Mouse (Mus musculus) layer of hippocampus, adult 8-10 months (tissue): ENCODE data around the gene Phc3. TPM values are rescaled to one million over a fixed set of nuclear protein-coding genes. Genes with fewer than 3 reads are reported as not detected.

Experiments used
- DNase-seq, 2 experiments: peaks; one replicate each; pipeline ENCODE4 v3.0.0; 2022; ENCODE audit warnings: low spot score in 2 of 2
- total RNA-seq, 4 experiments: library from RNA; stranded (reverse); gene quantifications; 2 replicates each; pipeline ENCODE4 v1.2.4; 2022

The Phc3 gene
- total RNA-seq, 4 experiments from 2014 or later: 38.8 to 48.7 (median 45.4) TPM

DNA sequence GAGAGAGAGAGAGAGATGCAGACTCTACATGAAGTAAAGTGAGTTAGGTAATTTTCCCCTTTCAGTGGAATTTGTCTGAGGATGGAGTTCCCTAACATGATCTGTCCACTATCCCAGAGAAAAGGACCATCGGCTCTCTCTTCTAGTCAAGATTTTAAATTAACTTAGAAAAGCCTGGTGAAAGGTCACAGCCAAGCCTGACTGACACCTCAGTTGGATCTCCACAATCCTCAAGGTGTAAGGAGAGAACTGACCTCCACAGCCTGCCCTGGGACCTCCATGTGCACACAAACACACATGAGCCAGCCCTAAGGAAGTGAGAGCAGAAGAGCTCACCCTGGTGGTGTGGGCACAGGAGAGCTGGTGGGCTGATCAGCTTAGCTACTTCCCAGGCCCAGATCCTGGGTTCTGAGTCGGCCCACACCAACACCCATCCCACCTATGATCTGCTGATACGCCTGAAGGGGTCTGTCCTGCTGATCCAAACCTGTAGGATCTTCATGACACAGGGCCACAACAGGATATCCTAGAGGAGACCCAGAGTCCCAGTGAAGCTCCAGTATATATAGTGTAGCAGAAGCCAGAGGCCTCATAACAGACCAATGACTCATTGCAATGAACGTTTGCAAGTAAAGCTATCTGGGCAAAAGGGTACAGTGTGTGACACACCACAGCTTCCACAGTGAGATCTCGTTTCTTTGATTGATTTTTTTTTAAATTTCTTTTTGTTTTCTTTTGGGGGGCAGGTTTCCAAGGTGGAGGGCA, 12.6 kb upstream of the Phc3 start:
- no peak for DNase-seq

GRCm38 (mm10) chr3:30976991-30977603, 7.9 kb upstream of the Phc3 start:
- DNase-seq: no peak

DNA sequence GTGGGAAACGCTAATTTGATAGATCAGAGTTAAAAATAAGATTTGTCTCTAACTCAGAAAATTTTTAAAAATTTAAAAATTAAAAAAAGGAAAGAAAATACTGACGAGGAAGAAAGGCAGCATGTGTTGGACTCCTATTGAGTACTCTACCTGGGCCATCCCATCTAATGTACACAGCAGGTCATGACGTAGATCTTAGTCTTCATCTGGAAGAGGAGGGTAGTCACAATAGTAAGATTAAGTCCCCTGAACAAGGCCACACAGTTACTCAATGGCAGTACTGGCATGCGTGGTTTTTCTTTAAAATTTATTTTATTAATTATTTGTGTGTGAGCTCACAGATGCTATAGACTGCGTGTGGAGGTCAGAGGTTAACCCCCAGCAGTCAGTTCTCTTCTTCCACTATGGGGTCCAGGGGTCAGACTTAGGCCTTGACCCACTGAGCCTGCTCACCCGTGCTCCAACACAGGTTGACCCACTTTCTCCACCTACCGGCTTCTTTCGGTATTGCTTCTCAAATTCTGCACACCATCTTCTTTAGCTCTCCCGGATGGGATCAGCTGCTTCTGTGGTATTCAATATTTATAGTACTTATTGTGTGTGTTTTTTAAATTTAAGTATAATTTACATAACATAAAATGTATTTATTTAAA, 6.0 kb upstream of the Phc3 start:
- peak in 1 of 2 experiments; percentile 59 for DNase-seq

- DNase-seq: peak in 1 of 2 experiments; percentile 39
Observed at GRCm38 (mm10) chr3:30968531-30969092, 603 bp downstream of the Phc3 start.

- no peak for DNase-seq
Observed at GRCm38 (mm10) chr3:30965644-30966043, 3.6 kb downstream of the Phc3 start.

DNA sequence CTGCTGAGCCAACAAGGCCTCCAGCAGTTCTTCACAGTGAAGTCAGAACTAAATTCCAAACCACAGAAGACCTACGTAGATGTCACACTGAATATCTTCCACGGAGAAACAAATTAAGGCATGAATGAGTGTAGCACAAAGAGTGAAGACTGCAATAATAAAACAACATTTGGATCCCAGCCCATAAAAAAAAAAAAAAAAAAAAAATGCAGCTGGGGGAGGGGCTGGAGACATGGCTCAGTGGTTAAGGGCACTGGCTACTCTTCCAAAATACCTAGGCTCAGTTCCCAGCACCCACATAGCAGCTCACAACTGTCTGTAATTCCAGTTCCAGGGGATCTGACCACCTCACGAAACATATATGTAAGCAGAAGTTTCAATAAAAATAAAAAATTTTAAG, 5.0 kb downstream of the Phc3 start:
- DNase-seq: no peak

DNA sequence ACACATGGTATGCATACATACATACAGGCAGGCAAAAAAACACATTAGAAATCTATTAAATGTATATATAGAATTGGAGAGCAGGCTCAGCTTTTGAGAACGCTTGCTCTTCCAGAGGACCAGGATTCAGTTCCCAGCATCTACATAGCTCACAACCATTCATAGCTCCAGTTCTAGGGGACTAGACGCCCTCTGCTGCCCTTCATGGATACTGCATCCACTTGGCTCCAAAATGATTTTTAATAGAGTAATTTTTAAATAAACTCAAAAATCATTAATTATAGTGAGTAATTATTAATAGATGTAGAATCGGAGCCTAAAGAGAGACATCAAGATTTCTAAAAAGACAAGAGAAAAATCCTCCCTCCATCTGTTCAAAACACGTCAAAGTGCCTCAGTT, 6.1 kb downstream of the Phc3 start:
- DNase-seq: no peak

DNA sequence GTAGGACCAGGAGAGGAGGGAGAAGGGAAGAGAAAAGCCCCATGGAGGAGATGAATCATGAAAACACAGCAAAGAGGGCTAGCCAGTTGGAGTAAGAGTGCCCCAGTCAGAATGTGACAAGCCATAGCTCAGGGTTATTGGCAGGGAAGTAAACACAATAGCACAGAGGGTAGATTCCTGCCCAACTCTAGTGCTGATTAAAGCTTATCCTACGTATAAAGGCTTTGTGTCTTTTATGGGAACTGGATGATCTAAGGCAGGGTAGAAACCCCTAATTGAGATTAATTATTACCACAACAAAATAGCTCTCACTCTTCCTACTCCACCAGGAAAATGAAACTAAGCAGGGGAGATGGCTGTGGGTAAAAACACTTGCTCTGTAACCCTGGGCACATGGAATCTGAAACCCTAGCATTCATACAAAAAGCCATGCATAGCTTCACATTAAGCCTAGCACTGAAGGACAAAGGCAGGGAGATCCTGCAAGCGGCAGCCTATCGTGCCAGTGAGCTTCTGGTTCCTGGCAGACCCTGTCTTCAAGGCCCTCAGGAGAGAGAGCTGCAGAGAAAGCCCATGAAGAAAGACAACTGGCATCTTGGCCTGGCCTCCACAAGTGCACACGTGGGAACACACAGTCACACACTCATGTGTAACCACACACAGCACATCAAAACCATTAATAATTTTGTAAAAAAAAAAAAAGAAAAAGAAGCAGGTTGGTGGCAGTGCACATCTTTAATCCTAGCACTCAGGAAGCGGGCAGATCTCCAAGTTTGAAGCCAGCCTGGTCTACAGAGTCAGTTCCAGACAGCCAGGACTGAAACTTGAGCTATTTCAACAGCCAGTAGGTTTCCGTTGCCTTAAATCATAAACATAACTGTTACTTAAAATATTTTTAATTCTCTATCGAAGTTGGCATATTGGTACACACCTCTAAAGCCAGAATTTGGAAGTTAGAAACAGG, 9.1 kb downstream of the Phc3 start:
- no peak for DNase-seq

DNA sequence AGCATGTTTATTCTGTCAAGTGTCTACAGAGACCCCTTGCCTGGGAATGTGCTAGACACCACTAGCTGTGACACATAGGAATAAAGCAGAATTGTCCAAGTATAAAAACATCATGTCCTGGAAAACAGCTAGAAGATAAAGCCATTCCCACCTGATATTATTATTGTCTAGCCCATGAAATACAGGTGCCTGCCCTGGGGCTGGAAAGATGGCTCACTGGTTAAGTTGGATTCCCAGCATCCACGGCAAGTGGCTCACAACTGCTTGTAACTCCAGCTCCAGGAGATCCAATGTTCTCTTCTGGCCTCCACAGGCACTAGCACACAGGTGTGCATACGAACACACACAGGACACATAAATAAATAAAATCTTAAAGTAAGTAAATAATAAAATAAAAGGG, 10.5 kb downstream of the Phc3 start:
- no peak for DNase-seq

DNA sequence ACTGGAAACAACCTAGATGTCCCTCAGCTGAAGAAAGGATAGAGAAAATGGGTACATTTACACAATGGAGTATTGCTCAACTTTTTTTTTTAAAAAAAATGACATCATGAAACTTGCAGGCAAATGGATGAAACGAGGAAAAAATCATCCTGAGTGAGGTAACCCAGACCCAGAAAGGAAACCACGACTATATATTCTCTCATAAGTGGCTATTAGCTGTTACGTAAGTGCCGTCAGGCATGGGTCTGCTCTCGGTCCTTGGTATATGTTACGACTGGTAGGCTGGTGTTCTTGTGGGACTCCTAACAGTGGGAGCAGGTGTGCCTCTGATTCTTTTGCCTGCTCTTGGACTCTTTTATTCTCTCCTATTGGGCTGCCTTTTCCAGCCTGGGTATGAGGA, 12.9 kb downstream of the Phc3 start:
- DNase-seq: no peak

GRCm38 (mm10) chr3:30952273-30953070, 16.7 kb downstream of the Phc3 start:
- DNase-seq: no peak

DNA sequence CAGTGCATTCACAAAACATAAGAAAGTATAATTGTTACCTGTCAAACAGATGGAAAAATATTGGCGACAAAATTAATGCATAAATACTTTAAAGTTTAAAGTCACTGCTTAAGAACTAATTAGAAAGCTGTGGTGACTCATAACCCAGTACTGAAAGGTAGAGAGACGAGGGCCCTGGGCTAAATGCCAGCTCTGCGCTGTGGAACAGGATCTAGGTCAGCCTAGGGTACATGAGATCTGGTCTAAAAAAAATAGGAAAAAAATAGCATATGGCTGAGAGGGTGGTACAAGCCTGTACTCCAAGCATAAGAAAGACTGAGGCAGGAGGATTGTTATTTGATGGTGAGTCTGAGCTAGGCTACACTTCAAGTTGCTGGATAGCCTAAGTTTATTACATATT, 17.6 kb downstream of the Phc3 start:
- no peak for DNase-seq

GRCm38 (mm10) chr3:30934384-30934783, 34.8 kb downstream of the Phc3 start:
- no peak for DNase-seq

DNA sequence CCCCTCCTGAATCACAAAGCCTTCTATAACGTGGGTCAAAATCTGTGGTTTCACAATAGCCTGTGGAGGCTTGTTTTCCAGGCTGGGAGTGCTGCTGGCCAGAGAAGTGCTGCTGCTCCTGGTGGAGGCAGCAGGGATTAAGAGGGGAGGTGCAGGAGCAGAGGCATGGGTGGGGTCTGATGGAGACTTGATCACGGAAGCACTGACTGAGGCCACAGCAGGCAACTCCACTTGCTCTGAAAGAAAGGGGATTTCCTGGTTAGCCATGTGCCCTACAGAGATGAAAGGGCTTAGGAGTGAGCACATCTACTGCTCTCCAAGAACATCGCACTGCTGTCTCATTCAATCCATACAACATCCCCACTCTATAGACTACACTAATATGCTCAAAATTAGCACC, 39.4 kb downstream of the Phc3 start:
- DNase-seq: no peak

DNA sequence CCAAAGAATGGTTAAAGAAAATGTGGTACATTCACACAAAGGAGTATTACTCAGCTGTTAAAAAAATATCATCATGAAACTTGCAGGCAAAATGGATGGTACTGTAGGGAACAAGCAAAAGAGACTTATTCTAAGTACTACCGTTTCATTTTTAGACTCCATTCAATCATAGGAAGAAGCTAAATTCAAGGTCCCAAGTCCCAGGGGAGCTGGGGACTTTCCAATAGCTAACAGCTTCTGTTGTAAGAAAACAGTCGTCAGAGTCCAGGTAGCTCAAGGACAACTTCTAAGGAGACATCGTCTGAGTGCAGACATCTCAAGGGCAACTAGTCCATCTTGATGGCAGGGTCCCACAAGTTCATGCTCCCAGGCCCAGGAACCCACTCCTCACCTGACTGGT, 41.6 kb downstream of the Phc3 start:
- no peak for DNase-seq

DNA sequence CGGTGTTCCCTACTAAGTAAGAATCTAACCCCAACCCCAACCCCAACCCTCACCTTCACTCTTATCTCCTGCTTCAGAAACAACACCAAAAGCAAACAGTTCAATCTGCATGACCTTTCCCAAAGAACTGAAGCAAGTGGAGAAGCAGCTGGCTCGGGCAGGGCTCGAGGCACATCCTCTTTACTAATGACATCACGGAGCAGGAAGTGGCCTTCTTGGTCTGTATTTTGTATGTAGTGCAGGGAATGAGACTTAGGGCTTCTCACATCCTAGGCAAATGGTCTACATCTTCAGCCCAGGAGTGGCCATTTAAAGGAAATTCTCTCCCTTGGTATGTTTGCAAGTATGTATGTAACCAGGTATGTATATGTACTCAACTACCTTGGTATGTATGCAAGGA, 52.1 kb downstream of the Phc3 start:
- no peak for DNase-seq

DNA sequence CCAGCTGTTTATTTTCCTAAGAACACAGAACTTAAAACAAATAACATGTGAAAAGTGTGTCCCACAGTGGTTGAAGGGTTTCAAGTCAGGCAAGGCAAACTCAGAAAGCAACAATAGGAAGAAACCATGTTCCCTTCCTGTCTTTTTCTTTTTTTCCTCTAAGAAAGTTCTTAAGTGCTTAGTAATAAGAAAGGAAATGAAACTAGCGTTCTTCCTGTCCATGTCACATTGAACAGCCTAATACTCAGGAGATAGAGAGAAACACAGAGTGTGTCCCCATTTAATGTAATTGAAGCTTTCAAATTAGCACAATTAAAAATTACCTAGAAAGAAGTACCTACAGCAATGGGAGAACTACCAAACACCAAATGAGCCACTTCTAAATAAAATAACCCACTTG, 64.6 kb downstream of the Phc3 start:
- no peak for DNase-seq

DNA sequence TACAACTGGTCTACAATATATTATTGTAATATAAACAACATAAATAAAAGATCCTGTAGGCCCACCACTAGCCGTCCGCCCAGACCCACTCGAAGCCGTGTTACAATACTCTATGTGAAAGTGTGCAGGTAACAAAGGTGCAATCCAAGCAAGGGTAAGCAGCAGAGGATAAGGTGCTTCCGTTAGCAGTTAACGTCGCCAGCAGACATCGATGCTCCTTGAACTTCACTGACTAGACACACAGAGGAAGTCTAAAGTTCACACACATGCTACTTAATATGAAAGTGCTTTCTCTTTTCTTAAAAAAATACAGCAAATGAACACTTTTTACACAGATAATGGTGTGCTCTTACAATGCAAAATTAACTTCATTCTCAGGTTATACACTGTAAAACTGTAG, 69.8 kb downstream of the Phc3 start:
- DNase-seq: no peak

DNA sequence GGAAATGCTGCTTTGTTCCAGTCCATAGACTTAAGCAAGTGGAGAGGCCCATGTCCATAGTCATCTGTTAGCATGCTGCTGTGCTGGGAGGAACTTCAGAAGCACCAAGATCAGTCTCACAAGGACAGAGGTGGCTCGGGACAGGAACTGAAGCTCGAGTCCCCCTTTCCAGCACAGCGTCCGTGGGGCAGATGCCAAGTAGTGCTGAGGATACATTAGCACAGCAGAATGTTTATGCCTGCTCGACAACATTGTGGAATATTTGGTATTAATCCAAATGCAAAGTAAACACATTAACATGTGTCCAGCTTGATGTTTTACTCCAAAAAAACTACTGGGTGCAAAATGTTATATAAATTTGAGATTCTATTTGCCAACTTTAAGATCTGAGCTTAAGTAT, 72.5 kb downstream of the Phc3 start:
- DNase-seq: no peak

GRCm38 (mm10) chr3:30889014-30889413, 80.2 kb downstream of the Phc3 start:
- DNase-seq: no peak
